Mouse (Mus musculus): ENCODE results near the gene Dgcr8. TPM values are rescaled to one million over a fixed set of nuclear protein-coding genes. Genes with fewer than 3 reads are reported as not detected.

Gene Dgcr8
- polyA plus RNA-seq (2015; fragmentation: Illumina TruSeq; extraction: RNeasy Lipid Tissue Mini Kit (QIAGEN cat#74804); ENCODE audit: insufficient read depth, low replicate concordance): 37.6 TPM

GRCm38 (mm10) chr16:18289067-18289588, at the start of gene Dgcr8:
Gene Dgcr8 (minus strand): TSS chr16:18289246.

GRCm38 (mm10) chr16:18258221-18258620, 30.8 kb downstream of the Dgcr8 start, which contains the start of gene Gm49776:
Gene Gm49776 (minus strand): TSS chr16:18258321.

GRCm38 (mm10) chr16:18248433-18249363, 40.3 kb downstream of the Dgcr8 start, which contains the start of the genes Trmt2a and Ranbp1:
Gene Trmt2a (plus strand): TSS chr16:18248679.
Gene Ranbp1 (minus strand): TSS chr16:18248732.

GRCm38 (mm10) chr16:18234671-18235388, 54.2 kb downstream of the Dgcr8 start, which contains the start of gene Zdhhc8:
Gene Zdhhc8 (minus strand): TSS chr16:18235136.

GRCm38 (mm10) chr16:18217579-18217978, 71.5 kb downstream of the Dgcr8 start, which contains the start of gene Ccdc188:
Gene Ccdc188 (plus strand): TSS chr16:18217879.

Other genes with a start within 250 kb of the Dgcr8 start
- 9.5 TPM for gene Dgcr6, start 236.4 kb downstream of the Dgcr8 start, polyA plus RNA-seq (2015; fragmentation: Illumina TruSeq; extraction: RNeasy Lipid Tissue Mini Kit (QIAGEN cat#74804); ENCODE audit: insufficient read depth, low replicate concordance)
- 4.4 TPM for gene Prodh, start 199.0 kb downstream of the Dgcr8 start, polyA plus RNA-seq (2015; fragmentation: Illumina TruSeq; extraction: RNeasy Lipid Tissue Mini Kit (QIAGEN cat#74804); ENCODE audit: insufficient read depth, low replicate concordance)
- 0.51 TPM for gene Rtn4r, start 161.6 kb downstream of the Dgcr8 start, polyA plus RNA-seq (2015; fragmentation: Illumina TruSeq; extraction: RNeasy Lipid Tissue Mini Kit (QIAGEN cat#74804); ENCODE audit: insufficient read depth, low replicate concordance)
- gene Ccdc188, start 71.4 kb downstream of the Dgcr8 start, polyA plus RNA-seq (2015; fragmentation: Illumina TruSeq; extraction: RNeasy Lipid Tissue Mini Kit (QIAGEN cat#74804); ENCODE audit: insufficient read depth, low replicate concordance): not detected
- 3.0 TPM for gene Zdhhc8, start 54.1 kb downstream of the Dgcr8 start, polyA plus RNA-seq (2015; fragmentation: Illumina TruSeq; extraction: RNeasy Lipid Tissue Mini Kit (QIAGEN cat#74804); ENCODE audit: insufficient read depth, low replicate concordance)
- gene Trmt2a, start 40.6 kb downstream of the Dgcr8 start, polyA plus RNA-seq (2015; fragmentation: Illumina TruSeq; extraction: RNeasy Lipid Tissue Mini Kit (QIAGEN cat#74804); ENCODE audit: insufficient read depth, low replicate concordance): 144 TPM
- 130 TPM for gene Ranbp1, start 40.5 kb downstream of the Dgcr8 start, polyA plus RNA-seq (2015; fragmentation: Illumina TruSeq; extraction: RNeasy Lipid Tissue Mini Kit (QIAGEN cat#74804); ENCODE audit: insufficient read depth, low replicate concordance)
- gene Gm49776, start 30.9 kb downstream of the Dgcr8 start, polyA plus RNA-seq (2015; fragmentation: Illumina TruSeq; extraction: RNeasy Lipid Tissue Mini Kit (QIAGEN cat#74804); ENCODE audit: insufficient read depth, low replicate concordance): not detected
- 22.2 TPM for gene Tango2, start 58.9 kb upstream of the Dgcr8 start, polyA plus RNA-seq (2015; fragmentation: Illumina TruSeq; extraction: RNeasy Lipid Tissue Mini Kit (QIAGEN cat#74804); ENCODE audit: insufficient read depth, low replicate concordance)
- gene Arvcf, start 58.9 kb upstream of the Dgcr8 start, polyA plus RNA-seq (2015; fragmentation: Illumina TruSeq; extraction: RNeasy Lipid Tissue Mini Kit (QIAGEN cat#74804); ENCODE audit: insufficient read depth, low replicate concordance): 12.5 TPM
- gene Txnrd2, start 137.1 kb upstream of the Dgcr8 start, polyA plus RNA-seq (2015; fragmentation: Illumina TruSeq; extraction: RNeasy Lipid Tissue Mini Kit (QIAGEN cat#74804); ENCODE audit: insufficient read depth, low replicate concordance): 18.6 TPM
- 25.6 TPM for gene Comt, start 137.6 kb upstream of the Dgcr8 start, polyA plus RNA-seq (2015; fragmentation: Illumina TruSeq; extraction: RNeasy Lipid Tissue Mini Kit (QIAGEN cat#74804); ENCODE audit: insufficient read depth, low replicate concordance)
- 1.7 TPM for gene Gnb1l, start 209.5 kb upstream of the Dgcr8 start, polyA plus RNA-seq (2015; fragmentation: Illumina TruSeq; extraction: RNeasy Lipid Tissue Mini Kit (QIAGEN cat#74804); ENCODE audit: insufficient read depth, low replicate concordance)
- gene Rtl10, start 209.7 kb upstream of the Dgcr8 start, polyA plus RNA-seq (2015; fragmentation: Illumina TruSeq; extraction: RNeasy Lipid Tissue Mini Kit (QIAGEN cat#74804); ENCODE audit: insufficient read depth, low replicate concordance): 1.4 TPM

Measured in spleen, adult 10 weeks (tissue).